Mouse (Mus musculus) intestine, postnatal 0 days (tissue): ENCODE data around the gene Otop2. TPM values are rescaled to one million over a fixed set of nuclear protein-coding genes. Genes with fewer than 3 reads are reported as not detected.
A peak's percentile ranks its signal among the peaks of the same experiment; 100 is the strongest.

Source experiments
- ATAC-seq: fragments of 200-750 bp; cut with Nextera tagmentation; 2 replicates; pipeline ENCODE4 v1.8.0; 2017; ENCODE audit warnings: mild to moderate bottlenecking, moderate TSS enrichment, moderate library complexity
- H3K27ac ChIP-seq: fragments of 300-500 bp; sonication (generic); 2 replicates; pipeline ENCODE4 v1.5.1; 2014; ENCODE audit warnings: mild to moderate bottlenecking, low read depth, low read length, moderate library complexity
- H3K27me3 ChIP-seq: fragments of 300-500 bp; sonication (generic); replicated peaks from 2 replicates; pipeline ENCODE4 v1.6.1; 2014; ENCODE audit warnings: low read length, mixed read lengths; ENCODE audit not compliant: control insufficient read depth, insufficient read depth
- H3K36me3 ChIP-seq: fragments of 300-500 bp; sonication (generic); 2 replicates; pipeline ENCODE4 v1.6.1; 2014; ENCODE audit warnings: mild to moderate bottlenecking, moderate library complexity; ENCODE audit not compliant: control insufficient read depth, insufficient read depth
- H3K4me1 ChIP-seq: fragments of 300-500 bp; sonication (generic); replicated peaks from 2 replicates; pipeline ENCODE4 v1.6.1; 2014; ENCODE audit warnings: antibody characterized with exemption, low read length, mixed read lengths; ENCODE audit not compliant: control insufficient read depth, insufficient read depth
- H3K4me2 ChIP-seq: fragments of 300-500 bp; sonication (generic); replicated peaks from 2 replicates; pipeline ENCODE4 v1.6.1; 2014; ENCODE audit warnings: low read depth, mild to moderate bottlenecking, moderate library complexity
- H3K4me3 ChIP-seq: fragments of 300-500 bp; sonication (generic); 2 replicates; pipeline ENCODE4 v1.5.1; 2014; ENCODE audit warnings: low read depth, low read length
- H3K9ac ChIP-seq: fragments of 300-500 bp; sonication (generic); 2 replicates; pipeline ENCODE4 v1.6.1; 2014; ENCODE audit warnings: mild to moderate bottlenecking, low read depth, low read length
- H3K9me3 ChIP-seq: fragments of 300-500 bp; sonication (generic); 2 replicates; pipeline ENCODE4 v1.6.1; 2016; ENCODE audit warnings: mixed run types; ENCODE audit not compliant: control insufficient read depth
- CTCF ChIP-seq: sonication (generic); IDR thresholded peaks from 2 replicates; pipeline ENCODE4 v1.5.1; 2016; ENCODE audit warnings: low read depth, mild to moderate bottlenecking, control low read depth, antibody characterized with exemption, moderate library complexity
- WGBS: fragments of 180-500 bp; shearing (Covaris S2); extraction: QIAGEN DNeasy Blood & Tissue Kit; methylation state at CpG from one replicate; pipeline ENCODE4 v1.1.7; 2014; 5-methylcytosine and 5-hydroxymethylcytosine counted together
- polyA plus RNA-seq: library from polyadenylated mRNA; unstranded; fragments of >200 nt; fragmentation: Nextera tagmentation; extraction: Ambion mirVana; gene quantifications from 2 replicates; pipeline ENCODE4 v1.2.1, GENCODE M21; 2015

Otop2 gene
- polyA plus RNA-seq, 1 experiment from 2014 or later, result 0.05 TPM

- no peaks in the 10 kb centered on the region for H3K9me3 ChIP-seq
- no peaks in the 10 kb centered on the region for H3K36me3 ChIP-seq
- H3K9ac ChIP-seq, result peak within 1 kb of the TSS; percentile 26; the same call in 1 of the 2 replicates
- H3K27me3 ChIP-seq, result peaks cover 54% of the 10 kb centered on the region
- WGBS, result 3% methylated on average over 29 of the region's 29 CpGs
- ATAC-seq, result no peak
- TF ChIP-seq CTCF, result no peak
- peak within 1 kb of the TSS; percentile 44 for H3K4me2 ChIP-seq
- no peak within 1 kb of the TSS for H3K27ac ChIP-seq
- peaks cover 13% of the 10 kb centered on the region; the same call in 1 of the 2 replicates for H3K4me1 ChIP-seq
- 0 out of 2 replicates have a peak within 1 kb of the TSS, but pooled peaks have one; percentile 18 for H3K4me3 ChIP-seq
Observed at GRCm38 (mm10) chr11:115334531-115334930, 27.6 kb downstream of the Otop2 start, which contains the start of gene Otop3. Otop3 (plus strand) TSS chr11:115334731.

DNA sequence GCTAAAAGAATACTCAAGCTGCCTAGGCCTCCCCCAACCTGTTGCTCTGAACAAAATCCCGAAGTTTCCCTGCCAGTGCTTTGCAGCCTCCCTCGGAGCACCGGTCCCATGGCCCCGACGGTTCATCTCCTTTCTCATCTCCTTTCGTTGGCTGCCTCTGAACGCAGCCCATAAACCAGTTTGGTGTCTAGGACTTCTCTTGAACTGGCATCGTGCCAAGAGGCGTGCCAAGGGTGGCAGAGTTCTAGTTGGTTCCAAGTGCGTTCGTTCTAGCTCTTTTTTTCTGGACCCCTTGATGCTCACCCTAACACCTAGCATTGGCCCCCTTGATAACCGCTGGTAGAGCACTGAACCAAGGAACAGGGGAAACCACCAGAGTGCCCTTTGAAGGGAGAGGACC, 28.3 kb downstream of the Otop2 start:
- peaks cover 49% of the 10 kb centered on the region for H3K27me3 ChIP-seq

GRCm38 (mm10) chr11:115336115-115336514, 29.2 kb downstream of the Otop2 start:
- H3K27ac ChIP-seq, result no peak overlapping the region
- no peak overlapping the region for H3K4me3 ChIP-seq
- H3K9me3 ChIP-seq, result no peaks in the 10 kb centered on the region
- 21% methylated on average over 6 of the region's 6 CpGs for WGBS
- no peak overlapping the region for H3K9ac ChIP-seq
- TF ChIP-seq CTCF, result no peak
- peaks cover 46% of the 10 kb centered on the region for H3K27me3 ChIP-seq
- no peaks in the 10 kb centered on the region for H3K36me3 ChIP-seq
- no peak overlapping the region for H3K4me2 ChIP-seq
- H3K4me1 ChIP-seq, result peaks cover 13% of the 10 kb centered on the region; the same call in 1 of the 2 replicates
- no peak for ATAC-seq

More for the DNA sequence above, 28.3 kb downstream of the Otop2 start:
- Histone ChIP-seq H3K27ac (no peak overlapping the region), H3K9ac (no peak overlapping the region), H3K4me1 (peaks cover 13% of the 10 kb centered on the region; the same call in 1 of the 2 replicates), H3K36me3 (no peaks in the 10 kb centered on the region), H3K4me3 (0 out of 2 replicates have a peak overlapping the region, but pooled peaks have one; percentile 18), H3K4me2 (no peak overlapping the region; the same call in 1 of the 2 replicates), H3K9me3 (no peaks in the 10 kb centered on the region)
- ATAC-seq, result no peak
- 43% methylated on average over 12 of the region's 12 CpGs for WGBS
- TF ChIP-seq CTCF, result no peak

- Histone ChIP-seq H3K4me2 (no peak overlapping the region), H3K27me3 (peaks cover 42% of the 10 kb centered on the region), H3K4me1 (peaks cover 13% of the 10 kb centered on the region; the same call in 1 of the 2 replicates), H3K9me3 (no peaks in the 10 kb centered on the region), H3K27ac (peak overlapping the region; percentile 57), H3K4me3 (no peak overlapping the region), H3K36me3 (no peaks in the 10 kb centered on the region), H3K9ac (no peak overlapping the region)
- no peak for TF ChIP-seq CTCF
- 21% methylated on average over 3 of the region's 3 CpGs for WGBS
- ATAC-seq, result peak; percentile 74
Observed at GRCm38 (mm10) chr11:115337350-115337749, 30.4 kb downstream of the Otop2 start.

DNA sequence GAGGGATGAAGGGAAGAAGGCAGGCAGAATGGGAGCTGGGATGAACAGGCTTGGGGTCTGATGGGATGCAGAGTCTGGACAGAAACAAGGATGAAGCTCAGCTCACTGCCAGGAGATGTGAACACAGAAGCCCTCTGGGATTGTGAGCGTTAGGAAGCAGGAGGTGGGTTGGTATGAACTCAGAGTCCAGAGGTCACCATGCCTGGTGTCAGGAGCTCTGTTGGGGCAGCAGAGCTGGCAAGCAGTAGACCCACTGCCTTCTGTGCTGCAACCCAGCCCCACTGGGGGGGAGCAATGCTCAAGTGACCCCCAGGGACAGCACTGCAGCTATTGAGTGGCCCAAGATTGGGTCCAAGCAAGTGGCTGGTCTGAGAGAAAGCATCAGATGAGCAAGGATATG, 30.9 kb downstream of the Otop2 start:
- peak overlapping the region; percentile 57 for H3K27ac ChIP-seq
- H3K4me2 ChIP-seq, result peak overlapping the region; percentile 21; the same call in 1 of the 2 replicates
- peak; percentile 44; the same call in 1 of the 2 replicates for ATAC-seq
- TF ChIP-seq CTCF, result no peak
- H3K9me3 ChIP-seq, result no peaks in the 10 kb centered on the region
- no peaks in the 10 kb centered on the region for H3K36me3 ChIP-seq
- peaks cover 13% of the 10 kb centered on the region; the same call in 1 of the 2 replicates for H3K4me1 ChIP-seq
- no peak overlapping the region for H3K9ac ChIP-seq
- H3K27me3 ChIP-seq, result peaks cover 37% of the 10 kb centered on the region
- H3K4me3 ChIP-seq, result no peak overlapping the region
- WGBS, result 20% methylated on average over 1 of the region's 1 CpGs

GRCm38 (mm10) chr11:115341246-115341645, 34.3 kb downstream of the Otop2 start:
- Histone ChIP-seq H3K27me3 (peaks cover 6% of the 10 kb centered on the region), H3K9ac (no peak overlapping the region), H3K4me2 (no peak overlapping the region), H3K36me3 (no peaks in the 10 kb centered on the region), H3K9me3 (no peaks in the 10 kb centered on the region), H3K27ac (no peak overlapping the region), H3K4me1 (0 out of 2 replicates have a peak, but pooled peaks cover 9% of the 10 kb centered on the region), H3K4me3 (no peak overlapping the region)
- 64% methylated on average over 2 of the region's 2 CpGs for WGBS
- no peak for TF ChIP-seq CTCF
- ATAC-seq, result no peak
